Mouse (Mus musculus) neutrophil, adult 5-6 weeks (primary cell): ENCODE data around the gene Atp5g3. TPM values are rescaled to one million over a fixed set of nuclear protein-coding genes. Genes with fewer than 3 reads are reported as not detected.
"Not testable (repeated sequence)": the region's sequence is repeated elsewhere in the genome, so short reads cannot be mapped to it uniquely, and the experiment has no call there.

Experiments
- ATAC-seq: fragments of 151-379, 151-347 bp; 2 replicates; pipeline ENCODE4 v1.8.0; 2017; ENCODE audit warnings: mild to moderate bottlenecking, moderate TSS enrichment; ENCODE audit not compliant: insufficient number of reproducible peaks, poor library complexity, low FRiP score, severe bottlenecking; ENCODE audit errors: extremely low read depth
- total RNA-seq: library from RNA; stranded (forward); fragments of 200-1000 nt; gene quantifications from 2 replicates; pipeline ENCODE4 v1.2.3, GENCODE M21; 2017

Gene Atp5g3
- total RNA-seq, 1 experiment from 2014 or later: 70.3 TPM

DNA sequence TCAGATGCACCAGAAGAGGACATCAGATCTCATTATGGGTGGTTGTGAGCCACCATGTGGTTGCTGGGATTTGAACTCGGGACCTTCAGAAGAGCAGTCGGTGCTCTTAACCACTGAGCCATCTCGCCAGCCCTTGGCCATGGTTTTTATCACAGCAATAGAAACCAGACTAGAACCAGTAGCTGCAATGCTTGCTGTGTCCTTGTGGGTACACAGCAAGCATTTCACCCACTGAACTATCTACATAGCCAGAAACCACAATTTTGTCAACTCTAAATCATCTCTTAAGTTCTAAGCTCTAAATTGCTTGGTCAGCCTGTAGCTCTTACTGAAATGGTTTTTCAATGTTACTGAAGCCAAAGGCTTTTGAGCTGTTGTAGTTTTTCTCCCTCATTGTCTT lies 8.8 kb downstream of the Atp5g3 start:
- not testable (repeated sequence) for ATAC-seq

DNA sequence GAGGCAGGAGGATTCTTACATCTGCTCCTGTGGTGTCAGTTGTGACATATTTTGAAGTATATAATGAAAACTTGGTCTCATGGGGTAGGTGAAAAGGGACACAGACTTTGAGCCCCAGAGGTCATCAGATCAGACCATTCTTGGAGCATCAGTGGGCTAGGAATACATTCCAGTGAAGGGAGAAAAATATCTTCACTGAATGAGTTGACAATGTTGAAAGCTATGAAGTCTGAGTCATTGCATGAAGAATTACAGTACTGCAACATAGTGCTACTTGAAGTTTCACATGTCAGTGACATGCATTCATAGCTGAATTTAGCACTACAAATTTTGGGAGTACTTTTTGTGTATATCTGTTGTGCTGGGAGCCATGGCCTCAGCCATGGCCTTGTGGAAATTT lies 10.0 kb downstream of the Atp5g3 start:
- no peak for ATAC-seq

DNA sequence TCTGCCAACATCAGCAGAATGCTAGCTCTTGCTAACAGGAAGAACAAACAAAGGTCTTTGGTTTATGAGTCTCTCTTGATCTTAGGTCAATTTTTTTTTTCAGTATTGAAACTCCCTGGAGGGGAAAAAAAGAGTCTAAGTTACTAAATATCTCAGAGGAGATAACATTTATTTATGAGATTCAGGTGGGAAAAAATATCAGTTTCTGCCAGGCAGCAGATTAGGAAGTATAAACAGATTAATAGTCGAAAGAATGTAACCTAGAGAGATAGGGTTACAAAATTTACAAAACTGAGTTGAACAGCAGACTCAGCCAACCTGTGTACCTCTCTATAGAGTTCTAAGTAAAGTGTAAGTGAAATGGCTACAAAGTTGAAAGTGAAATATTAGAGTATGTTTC lies 10.8 kb downstream of the Atp5g3 start:
- no peak for ATAC-seq

DNA sequence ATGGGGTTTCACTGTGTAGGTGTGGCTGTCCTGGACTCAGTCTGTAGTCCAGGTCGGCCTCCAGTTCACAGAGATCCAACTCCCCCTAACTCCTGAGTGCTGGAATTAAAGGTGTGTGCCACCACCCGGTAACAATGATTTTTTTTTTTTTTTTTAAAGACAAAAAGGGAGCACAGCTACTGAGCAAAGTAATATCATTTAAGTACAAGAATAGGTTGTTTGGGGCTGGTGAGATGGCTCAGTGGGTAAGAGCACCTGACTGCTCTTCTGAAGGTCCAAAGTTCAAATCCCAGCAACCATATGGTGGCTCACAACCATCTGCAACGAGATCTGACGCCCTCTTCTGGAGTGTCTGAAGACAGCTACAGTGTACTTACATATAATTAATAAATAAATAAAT lies 14.2 kb downstream of the Atp5g3 start:
- ATAC-seq: not testable (repeated sequence)

- no peak for ATAC-seq
Measured at GRCm38 (mm10) chr2:73893473-73894270, 17.5 kb downstream of the Atp5g3 start.

DNA sequence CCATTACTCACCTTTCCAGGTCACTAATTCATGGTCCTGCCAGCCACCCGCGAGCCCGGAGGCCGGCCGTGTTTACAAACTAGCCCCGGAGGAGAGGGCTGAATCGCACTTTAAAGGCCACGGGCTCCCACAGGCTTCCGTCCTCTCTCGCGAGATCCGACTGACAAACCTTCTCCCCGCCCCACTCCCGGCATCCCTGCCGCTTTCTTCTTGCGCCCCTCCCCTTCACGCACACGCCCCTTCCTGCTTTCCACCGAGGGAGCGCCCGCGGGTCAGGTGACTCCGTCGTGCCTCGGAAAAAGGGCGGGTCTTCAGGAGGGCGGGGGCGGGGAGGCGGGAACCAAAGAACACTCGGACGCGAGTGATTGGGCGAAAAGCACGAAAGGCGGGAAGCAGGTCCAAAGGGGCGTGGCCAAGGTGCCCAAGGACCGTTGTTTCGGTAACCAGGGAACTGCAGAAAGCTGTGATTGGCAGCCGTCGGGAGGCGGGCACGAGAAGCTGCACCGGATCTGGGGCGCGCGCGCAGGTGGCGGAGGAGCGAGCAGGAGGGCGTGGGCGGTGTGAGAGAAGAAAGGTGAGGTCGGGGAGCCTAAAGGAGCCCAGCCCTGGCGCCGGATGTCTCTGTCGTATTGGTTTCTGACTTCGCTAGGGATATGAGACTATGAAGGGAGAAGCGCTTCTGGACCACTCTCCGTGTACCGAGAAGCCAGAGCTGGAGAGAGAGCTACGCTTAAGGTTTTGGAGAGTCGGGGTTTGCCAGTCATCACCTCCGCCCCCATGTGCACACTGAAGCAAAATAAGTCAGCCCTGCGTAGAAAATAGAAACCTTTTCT lies 18.4 kb downstream of the Atp5g3 start, which contains the start of gene Atf2:
Atf2 (minus strand) TSS at position 176 of the 833 bp plus-strand sequence.
- ATAC-seq: peak; percentile 94

- ATAC-seq: no peak
Measured at GRCm38 (mm10) chr2:73891701-73892463, 19.2 kb downstream of the Atp5g3 start.

- ATAC-seq: no peak
Measured at GRCm38 (mm10) chr2:73885997-73886396, 25.1 kb downstream of the Atp5g3 start.

GRCm38 (mm10) chr2:73877891-73878290 lies 33.2 kb downstream of the Atp5g3 start:
- ATAC-seq: no peak

DNA sequence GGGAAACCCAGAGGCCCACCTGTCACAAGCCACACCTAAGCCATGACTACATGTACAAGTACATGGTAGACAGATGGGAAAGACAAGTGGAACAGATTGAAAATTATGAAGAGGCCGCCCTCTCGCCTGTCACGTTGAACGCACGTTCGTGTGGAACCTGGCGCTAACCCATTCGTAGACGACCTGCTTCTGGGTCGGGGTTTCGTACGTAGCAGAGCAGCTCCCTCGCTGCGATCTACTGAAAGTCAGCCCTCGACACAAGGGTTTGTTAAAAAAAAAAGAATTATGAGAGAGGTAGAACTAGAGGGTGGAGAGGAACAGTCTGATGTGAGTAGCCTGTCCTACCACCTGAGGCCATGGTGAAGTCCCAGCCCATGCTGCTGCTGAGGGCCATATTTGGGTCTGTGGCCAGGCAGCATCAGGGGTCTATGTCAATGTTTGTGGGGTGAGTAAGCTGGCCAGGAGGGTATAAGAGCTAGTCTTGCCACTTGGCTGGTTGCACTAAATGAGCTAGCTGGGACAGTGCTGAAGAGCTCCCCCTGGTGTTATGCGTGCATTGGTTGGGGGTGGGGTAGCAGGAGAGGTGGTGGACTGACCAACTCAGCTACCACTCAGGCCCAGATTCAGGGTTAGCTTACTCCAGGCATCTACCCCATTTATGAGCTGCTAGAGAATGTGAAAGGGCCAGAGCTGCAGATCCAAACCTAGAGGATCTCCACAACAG lies 43.2 kb downstream of the Atp5g3 start:
- peak; percentile 51; the same call in 1 of the 2 replicates for ATAC-seq

GRCm38 (mm10) chr2:73860046-73860624 lies 51.0 kb downstream of the Atp5g3 start:
- no peak for ATAC-seq

Other genes with a start within 250 kb of the Atp5g3 start
- gene Chn1, start 136.0 kb downstream of the Atp5g3 start, total RNA-seq: not detected in 2 replicates
- 80.4 and 82.3 TPM in 2 replicates for gene Atf2, start 18.7 kb downstream of the Atp5g3 start, total RNA-seq